Mouse (Mus musculus): ENCODE data around the gene Sema3d. TPM values are rescaled to one million over a fixed set of nuclear protein-coding genes. Genes with fewer than 3 reads are reported as not detected.

Sema3d gene
- polyA plus RNA-seq, 2 experiments = 13.1 to 30.1 TPM

GRCm38 (mm10) chr5:12528596-12528995 is 145.4 kb downstream of the Sema3d start:
- ATAC-seq (ENCODE audit: low FRiP score, low read depth) (no peak), DNase-seq (ENCODE audit: low spot score) (no peak)
- no peak overlapping the region for H3K4me3 ChIP-seq (replicated peaks; ENCODE audit: low read length)
- 89% methylated on average over 2 of the region's 2 CpGs for WGBS
- no peaks in the 10 kb centered on the region for H3K36me3 ChIP-seq (ENCODE audit: control insufficient read depth, insufficient read depth, low read length)
- no peak overlapping the region for H3K4me2 ChIP-seq (replicated peaks; ENCODE audit: low read depth, low read length, severe bottlenecking)
- no peak overlapping the region for H3K27ac ChIP-seq (replicated peaks; ENCODE audit: low read depth, low read length)
- no peaks in the 10 kb centered on the region for H3K27me3 ChIP-seq (ENCODE audit: control insufficient read depth, insufficient read depth, low read length)
- H3K9ac ChIP-seq (ENCODE audit: low read depth, low read length, severe bottlenecking) = no peak overlapping the region
- H3K9me3 ChIP-seq (ENCODE audit: control insufficient read depth, low read length) = no peaks in the 10 kb centered on the region
- no peaks in the 10 kb centered on the region for H3K4me1 ChIP-seq (ENCODE audit: control insufficient read depth, insufficient read depth, low read length)
- TF ChIP-seq POLR2A (IDR thresholded peaks at IDR 0.05; ENCODE audit: borderline replicate concordance, extremely low read depth, insufficient read depth, insufficient read length) = no peak

GRCm38 (mm10) chr5:12529771-12530170 is 146.6 kb downstream of the Sema3d start:
- WGBS = 80% methylated on average over 1 of the region's 1 CpGs
- no peak overlapping the region for H3K4me3 ChIP-seq (replicated peaks; ENCODE audit: low read length)
- no peak for ATAC-seq (ENCODE audit: low FRiP score, low read depth)

GRCm38 (mm10) chr5:12541268-12541667 is 158.1 kb downstream of the Sema3d start:
- Histone ChIP-seq H3K4me3 (replicated peaks; ENCODE audit: low read length) (no peak overlapping the region), H3K4me1 (ENCODE audit: control insufficient read depth, insufficient read depth, low read length) (no peaks in the 10 kb centered on the region), H3K27ac (replicated peaks; ENCODE audit: low read depth, low read length) (no peak overlapping the region), H3K27me3 (ENCODE audit: control insufficient read depth, insufficient read depth, low read length) (no peaks in the 10 kb centered on the region), H3K36me3 (ENCODE audit: control insufficient read depth, insufficient read depth, low read length) (no peaks in the 10 kb centered on the region), H3K9me3 (ENCODE audit: control insufficient read depth, low read length) (no peaks in the 10 kb centered on the region), H3K9ac (ENCODE audit: low read depth, low read length, severe bottlenecking) (no peak overlapping the region), H3K4me2 (replicated peaks; ENCODE audit: low read depth, low read length, severe bottlenecking) (no peak overlapping the region)
- DNase-seq (ENCODE audit: low spot score) (peak; percentile 55), ATAC-seq (ENCODE audit: low FRiP score, low read depth) (no peak)
- whole genome bisulfite sequencing = 35% methylated on average over 2 of the region's 2 CpGs
- no peak for TF ChIP-seq POLR2A (IDR thresholded peaks at IDR 0.05; ENCODE audit: borderline replicate concordance, extremely low read depth, insufficient read depth, insufficient read length)

More at GRCm38 (mm10) chr5:12529771-12530170, 146.6 kb downstream of the Sema3d start:
- Histone ChIP-seq H3K9ac (ENCODE audit: low read depth, low read length, severe bottlenecking) (no peak overlapping the region), H3K9me3 (ENCODE audit: control insufficient read depth, low read length) (no peaks in the 10 kb centered on the region), H3K27me3 (ENCODE audit: control insufficient read depth, insufficient read depth, low read length) (no peaks in the 10 kb centered on the region), H3K4me1 (ENCODE audit: control insufficient read depth, insufficient read depth, low read length) (no peaks in the 10 kb centered on the region), H3K4me2 (replicated peaks; ENCODE audit: low read depth, low read length, severe bottlenecking) (no peak overlapping the region), H3K27ac (replicated peaks; ENCODE audit: low read depth, low read length) (no peak overlapping the region), H3K36me3 (ENCODE audit: control insufficient read depth, insufficient read depth, low read length) (no peaks in the 10 kb centered on the region)
- no peak for DNase-seq (ENCODE audit: low spot score)
- TF ChIP-seq POLR2A (IDR thresholded peaks at IDR 0.05; ENCODE audit: borderline replicate concordance, extremely low read depth, insufficient read depth, insufficient read length) = no peak

- no peak overlapping the region for H3K4me2 ChIP-seq (replicated peaks; ENCODE audit: low read depth, low read length, severe bottlenecking)
- no peak for TF ChIP-seq POLR2A (IDR thresholded peaks at IDR 0.05; ENCODE audit: borderline replicate concordance, extremely low read depth, insufficient read depth, insufficient read length)
These were observed 166.0 kb downstream of the Sema3d start for GRCm38 (mm10) chr5:12549046-12549669.

GRCm38 (mm10) chr5:12555401-12555800 is 172.2 kb downstream of the Sema3d start:
- no peak overlapping the region for H3K4me3 ChIP-seq (replicated peaks; ENCODE audit: low read length)
- ATAC-seq (ENCODE audit: low FRiP score, low read depth) (no peak), DNase-seq (ENCODE audit: low spot score) (no peak)
- 82% methylated on average over 3 of the region's 3 CpGs for WGBS
- no peaks in the 10 kb centered on the region for H3K36me3 ChIP-seq (ENCODE audit: control insufficient read depth, insufficient read depth, low read length)
- no peak overlapping the region for H3K4me2 ChIP-seq (replicated peaks; ENCODE audit: low read depth, low read length, severe bottlenecking)
- H3K9me3 ChIP-seq (ENCODE audit: control insufficient read depth, low read length) = no peaks in the 10 kb centered on the region
- H3K4me1 ChIP-seq (ENCODE audit: control insufficient read depth, insufficient read depth, low read length) = no peaks in the 10 kb centered on the region
- TF ChIP-seq POLR2A (IDR thresholded peaks at IDR 0.05; ENCODE audit: borderline replicate concordance, extremely low read depth, insufficient read depth, insufficient read length) = no peak
- H3K27ac ChIP-seq (replicated peaks; ENCODE audit: low read depth, low read length) = no peak overlapping the region
- H3K9ac ChIP-seq (ENCODE audit: low read depth, low read length, severe bottlenecking) = no peak overlapping the region
- H3K27me3 ChIP-seq (ENCODE audit: control insufficient read depth, insufficient read depth, low read length) = no peaks in the 10 kb centered on the region

More at GRCm38 (mm10) chr5:12549046-12549669, 166.0 kb downstream of the Sema3d start:
- Histone ChIP-seq H3K4me1 (ENCODE audit: control insufficient read depth, insufficient read depth, low read length) (no peaks in the 10 kb centered on the region), H3K9me3 (ENCODE audit: control insufficient read depth, low read length) (no peaks in the 10 kb centered on the region), H3K4me3 (replicated peaks; ENCODE audit: low read length) (no peak overlapping the region), H3K9ac (ENCODE audit: low read depth, low read length, severe bottlenecking) (no peak overlapping the region), H3K36me3 (ENCODE audit: control insufficient read depth, insufficient read depth, low read length) (no peaks in the 10 kb centered on the region), H3K27ac (replicated peaks; ENCODE audit: low read depth, low read length) (no peak overlapping the region), H3K27me3 (ENCODE audit: control insufficient read depth, insufficient read depth, low read length) (no peaks in the 10 kb centered on the region)
- WGBS = 91% methylated on average over 8 of the region's 8 CpGs
- ATAC-seq (ENCODE audit: low FRiP score, low read depth) (peak; percentile 19; the same call in 1 of the 2 replicates), DNase-seq (ENCODE audit: low spot score) (peak; percentile 55)
